Mouse (Mus musculus) ES-Bruce4 (cell line): ENCODE results near the gene Ccdc157. TPM values are rescaled to one million over a fixed set of nuclear protein-coding genes. Genes with fewer than 3 reads are reported as not detected.

Experiments
- H3K27ac ChIP-seq: 2 replicates; pipeline ENCODE4 v1.5.1; 2012; ENCODE audit warnings: low read length, inconsistent platforms; ENCODE audit not compliant: insufficient read depth
- H3K27me3 ChIP-seq: 2 replicates; pipeline ENCODE4 v1.6.1; 2012; ENCODE audit warnings: mild to moderate bottlenecking, low read length, inconsistent platforms; ENCODE audit not compliant: control insufficient read depth, poor library complexity, insufficient read depth, severe bottlenecking
- H3K36me3 ChIP-seq: 2 replicates; pipeline ENCODE4 v1.6.1; 2012; ENCODE audit warnings: inconsistent platforms, mild to moderate bottlenecking, low read length, moderate library complexity; ENCODE audit not compliant: control insufficient read depth, poor library complexity, insufficient read depth, severe bottlenecking
- H3K4me1 ChIP-seq: one replicate; pipeline ENCODE4 v1.8.1; 2011; ENCODE audit warnings: low read length; ENCODE audit not compliant: control insufficient read depth, insufficient read depth
- H3K4me3 ChIP-seq: 2 replicates; pipeline ENCODE4 v1.5.1; 2011; ENCODE audit warnings: low read depth, mild to moderate bottlenecking, low read length
- H3K9ac ChIP-seq: 2 replicates; pipeline ENCODE4 v1.6.1; 2012; ENCODE audit warnings: low read depth, mild to moderate bottlenecking, inconsistent platforms; ENCODE audit not compliant: poor library complexity, severe bottlenecking
- H3K9me3 ChIP-seq: replicated peaks from 2 replicates; pipeline ENCODE4 v1.6.1; 2012; ENCODE audit warnings: mild to moderate bottlenecking, low read length, inconsistent platforms; ENCODE audit not compliant: control insufficient read depth, poor library complexity, insufficient read depth, severe bottlenecking
- CTCF ChIP-seq: IDR thresholded peaks from one replicate; pipeline ENCODE4 v1.8.1; 2011; ENCODE audit warnings: low read depth, low read length
- EP300 ChIP-seq: IDR thresholded peaks from 2 replicates; pipeline ENCODE4 v1.6.1; 2011; ENCODE audit warnings: low read depth, low read length; ENCODE audit not compliant: insufficient read depth
- POLR2A ChIP-seq: IDR thresholded peaks from one replicate; pipeline ENCODE4 v1.8.1; 2011; ENCODE audit warnings: low read length; ENCODE audit not compliant: insufficient read depth
- polyA plus RNA-seq: library from polyadenylated mRNA; stranded (reverse); fragments of >200 nt; gene quantifications from 2 replicates; pipeline ENCODE4 v1.2.4, GENCODE M21; 2011; ENCODE audit warnings: low read depth; ENCODE audit not compliant: missing spikeins, insufficient read depth, insufficient read length

Gene Ccdc157
- polyA plus RNA-seq: 3.7 and 5.8 TPM in 2 replicates

GRCm38 (mm10) chr11:4159808-4160708 lies at the start of gene Ccdc157, which contains the start of gene Sf3a1:
Gene Ccdc157 (minus strand): TSS chr11:4160293.
Gene Sf3a1 (plus strand): TSS chr11:4160350.
- peak within 1 kb of the TSS; percentile 90 for H3K9ac ChIP-seq
- H3K27ac ChIP-seq: no peak within 1 kb of the TSS
- H3K4me3 ChIP-seq: peak within 1 kb of the TSS; percentile 99
- no peaks in the 10 kb centered on the region for H3K9me3 ChIP-seq
- H3K36me3 ChIP-seq: peaks cover 38% of the 10 kb centered on the region
- no peaks in the 10 kb centered on the region for H3K27me3 ChIP-seq
- no peaks in the 10 kb centered on the region for H3K4me1 ChIP-seq
- TF ChIP-seq POLR2A: peak; percentile 28
- no peak for TF ChIP-seq CTCF
- TF ChIP-seq EP300: no peak

DNA sequence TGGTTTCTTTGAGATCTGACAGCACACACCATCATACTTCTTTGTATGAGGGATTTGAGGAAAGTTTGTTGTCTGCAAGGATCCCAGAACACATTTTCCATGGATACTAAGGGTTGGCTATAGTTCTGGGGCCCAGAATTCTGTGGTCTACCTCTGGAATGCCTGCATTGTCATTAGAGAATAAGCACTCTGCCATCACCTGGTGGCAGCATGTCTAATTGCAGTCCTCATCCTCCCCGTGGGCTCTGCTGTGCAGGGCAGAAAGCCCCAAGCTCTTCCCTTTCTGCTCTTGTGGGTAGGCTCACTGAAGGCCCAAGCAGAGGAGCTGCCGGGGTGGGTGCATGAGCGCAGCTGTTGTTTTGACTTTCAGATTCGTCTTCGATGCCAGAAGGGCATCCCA lies 49.5 kb upstream of the Ccdc157 start:
- H3K27me3 ChIP-seq: no peaks in the 10 kb centered on the region
- H3K36me3 ChIP-seq: peaks cover 2% of the 10 kb centered on the region; the same call in 1 of the 2 replicates
- H3K9ac ChIP-seq: no peak overlapping the region
- H3K4me3 ChIP-seq: no peak overlapping the region
- no peak overlapping the region for H3K27ac ChIP-seq
- peaks cover 3% of the 10 kb centered on the region for H3K4me1 ChIP-seq
- H3K9me3 ChIP-seq: no peaks in the 10 kb centered on the region
- TF ChIP-seq CTCF (peak; percentile 6), POLR2A (no peak)

GRCm38 (mm10) chr11:4207655-4208054 lies 47.6 kb upstream of the Ccdc157 start:
- Histone ChIP-seq H3K9ac (no peak overlapping the region), H3K9me3 (no peaks in the 10 kb centered on the region), H3K27ac (no peak overlapping the region), H3K27me3 (no peaks in the 10 kb centered on the region), H3K4me3 (no peak overlapping the region), H3K36me3 (peaks cover 2% of the 10 kb centered on the region; the same call in 1 of the 2 replicates), H3K4me1 (no peaks in the 10 kb centered on the region)
- TF ChIP-seq CTCF: no peak
- TF ChIP-seq POLR2A: no peak
- TF ChIP-seq EP300: no peak

DNA sequence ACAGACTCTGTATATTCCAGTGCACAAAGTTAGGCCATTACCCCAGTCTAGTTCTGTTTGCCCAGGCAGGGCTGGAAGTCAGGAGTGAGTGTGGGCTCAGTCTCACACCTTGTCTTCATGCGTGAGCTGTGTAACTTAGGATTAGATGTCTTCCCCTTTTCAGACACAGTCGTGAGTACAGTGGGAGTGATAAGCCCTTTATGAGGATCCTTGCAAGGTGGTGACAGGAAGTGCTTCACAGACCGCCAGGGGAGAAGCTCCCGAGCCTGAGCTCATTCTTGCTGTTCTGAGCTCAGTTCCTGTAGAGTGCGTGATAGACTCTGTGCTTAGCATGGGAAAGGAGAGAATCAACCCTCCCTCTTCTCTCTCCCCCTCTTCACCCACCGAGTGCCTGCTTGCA lies 46.5 kb upstream of the Ccdc157 start:
- H3K36me3 ChIP-seq: peaks cover 2% of the 10 kb centered on the region; the same call in 1 of the 2 replicates
- no peaks in the 10 kb centered on the region for H3K27me3 ChIP-seq
- no peak for TF ChIP-seq EP300
- TF ChIP-seq POLR2A: no peak
- TF ChIP-seq CTCF: no peak
- H3K4me1 ChIP-seq: no peaks in the 10 kb centered on the region
- no peak overlapping the region for H3K4me3 ChIP-seq
- H3K9ac ChIP-seq: no peak overlapping the region
- no peak overlapping the region for H3K27ac ChIP-seq
- no peaks in the 10 kb centered on the region for H3K9me3 ChIP-seq

DNA sequence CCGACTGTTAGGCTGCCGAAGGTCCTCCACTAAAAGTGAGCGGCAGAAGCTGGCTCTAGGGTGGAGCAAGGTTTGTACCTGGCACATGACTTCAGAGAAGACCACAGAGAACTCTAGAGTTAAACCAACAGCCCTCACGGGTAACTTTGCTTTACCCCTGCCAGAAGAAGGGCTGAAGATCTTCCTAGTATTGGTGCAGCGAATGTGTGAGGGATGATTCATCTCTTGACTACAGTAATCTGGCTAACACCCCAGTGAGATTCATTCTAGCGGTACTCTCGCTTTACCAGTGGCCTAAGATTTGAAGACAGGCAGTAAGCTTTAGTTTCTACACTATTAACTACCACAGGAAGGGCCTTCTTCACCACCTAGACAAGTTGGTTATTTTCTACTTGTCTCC lies 45.9 kb upstream of the Ccdc157 start:
- TF ChIP-seq CTCF: no peak
- TF ChIP-seq EP300: no peak
- no peak for TF ChIP-seq POLR2A
- Histone ChIP-seq H3K4me1 (no peaks in the 10 kb centered on the region), H3K9ac (no peak overlapping the region), H3K9me3 (no peaks in the 10 kb centered on the region), H3K27ac (no peak overlapping the region), H3K27me3 (no peaks in the 10 kb centered on the region), H3K36me3 (peaks cover 2% of the 10 kb centered on the region; the same call in 1 of the 2 replicates), H3K4me3 (no peak overlapping the region)

- H3K4me3 ChIP-seq: no peak overlapping the region
- H3K27me3 ChIP-seq: no peaks in the 10 kb centered on the region
- H3K4me1 ChIP-seq: no peaks in the 10 kb centered on the region
- no peak overlapping the region for H3K9ac ChIP-seq
- TF ChIP-seq EP300 (no peak), POLR2A (no peak), CTCF (no peak)
- H3K9me3 ChIP-seq: no peaks in the 10 kb centered on the region
- H3K36me3 ChIP-seq: peaks cover 2% of the 10 kb centered on the region; the same call in 1 of the 2 replicates
- no peak overlapping the region for H3K27ac ChIP-seq
These were observed 45.1 kb upstream of the Ccdc157 start for GRCm38 (mm10) chr11:4205097-4205655.
